Mouse (Mus musculus): ENCODE data around the gene Cacna1i. TPM values are rescaled to one million over a fixed set of nuclear protein-coding genes. Genes with fewer than 3 reads are reported as not detected.

Cacna1i gene
- polyA plus RNA-seq, 1 experiment from 2014 or later, result 0.95 TPM

DNA sequence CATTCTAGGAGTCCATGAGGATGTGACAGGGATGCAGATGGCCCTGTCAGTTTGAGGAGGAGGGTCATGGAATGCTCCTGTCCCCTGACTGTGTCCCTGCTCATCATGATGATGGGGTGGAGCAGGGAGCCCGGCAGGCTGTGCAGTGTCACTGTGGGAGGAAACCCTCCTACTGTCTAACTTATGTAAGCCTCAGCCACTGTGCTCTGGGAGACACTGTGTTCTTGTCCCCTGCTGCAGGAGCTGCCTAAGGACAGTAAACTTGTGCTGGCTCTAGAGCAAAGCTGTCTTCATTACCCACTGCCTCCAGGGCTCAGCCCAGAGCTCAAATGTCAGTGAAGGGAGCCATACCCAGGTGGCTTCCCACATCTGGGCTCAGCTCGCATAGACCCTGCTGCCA lies 131.1 kb downstream of the Cacna1i start:
- Histone ChIP-seq H3K4me1 (ENCODE audit: control insufficient read depth, insufficient read depth, low read length) (no peaks in the 10 kb centered on the region; the same call in 1 of the 2 replicates), H3K9me3 (ENCODE audit: control insufficient read depth, low read length) (no peaks in the 10 kb centered on the region), H3K27me3 (ENCODE audit: control insufficient read depth, insufficient read depth, low read length) (no peaks in the 10 kb centered on the region), H3K9ac (replicated peaks; ENCODE audit: low read depth, low read length) (no peak overlapping the region), H3K27ac (ENCODE audit: low read depth, low read length) (no peak overlapping the region), H3K36me3 (ENCODE audit: control insufficient read depth, insufficient read depth, low read length) (no peaks in the 10 kb centered on the region), H3K4me2 (ENCODE audit: low read depth, low read length) (no peak overlapping the region), H3K4me3 (ENCODE audit: low read depth, low read length) (no peak overlapping the region)
- WGBS, result 64% methylated on average over 2 of the region's 2 CpGs
- no peak for ATAC-seq (ENCODE audit: low read depth)

DNA sequence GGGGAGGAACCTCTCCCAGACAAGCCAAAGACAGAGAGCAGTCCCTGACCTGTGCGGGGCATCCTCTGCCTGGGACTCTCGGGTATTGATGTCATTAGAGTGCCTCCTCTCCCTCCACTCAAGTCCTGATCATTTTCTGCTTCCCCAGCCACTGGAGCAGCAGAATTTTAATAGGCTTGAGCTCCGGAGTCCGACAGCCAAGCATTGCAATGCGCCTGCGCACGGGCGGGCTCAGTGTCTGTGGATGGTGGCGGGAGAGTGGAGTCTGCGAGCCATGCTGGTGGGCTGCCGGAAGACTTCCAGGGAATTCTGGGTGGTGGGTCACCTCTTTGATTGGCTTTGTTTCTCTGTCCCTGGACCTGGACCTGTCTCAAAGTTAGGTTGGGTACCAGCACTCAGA lies 143.3 kb downstream of the Cacna1i start:
- Histone ChIP-seq H3K9me3 (ENCODE audit: control insufficient read depth, low read length) (no peaks in the 10 kb centered on the region), H3K27ac (ENCODE audit: low read depth, low read length) (no peak overlapping the region), H3K4me1 (ENCODE audit: control insufficient read depth, insufficient read depth, low read length) (no peaks in the 10 kb centered on the region; the same call in 1 of the 2 replicates), H3K9ac (replicated peaks; ENCODE audit: low read depth, low read length) (no peak overlapping the region), H3K4me2 (ENCODE audit: low read depth, low read length) (no peak overlapping the region), H3K27me3 (ENCODE audit: control insufficient read depth, insufficient read depth, low read length) (no peaks in the 10 kb centered on the region), H3K4me3 (ENCODE audit: low read depth, low read length) (no peak overlapping the region), H3K36me3 (ENCODE audit: control insufficient read depth, insufficient read depth, low read length) (no peaks in the 10 kb centered on the region)
- WGBS, result 74% methylated on average over 11 of the region's 11 CpGs
- no peak for ATAC-seq (ENCODE audit: low read depth)

DNA sequence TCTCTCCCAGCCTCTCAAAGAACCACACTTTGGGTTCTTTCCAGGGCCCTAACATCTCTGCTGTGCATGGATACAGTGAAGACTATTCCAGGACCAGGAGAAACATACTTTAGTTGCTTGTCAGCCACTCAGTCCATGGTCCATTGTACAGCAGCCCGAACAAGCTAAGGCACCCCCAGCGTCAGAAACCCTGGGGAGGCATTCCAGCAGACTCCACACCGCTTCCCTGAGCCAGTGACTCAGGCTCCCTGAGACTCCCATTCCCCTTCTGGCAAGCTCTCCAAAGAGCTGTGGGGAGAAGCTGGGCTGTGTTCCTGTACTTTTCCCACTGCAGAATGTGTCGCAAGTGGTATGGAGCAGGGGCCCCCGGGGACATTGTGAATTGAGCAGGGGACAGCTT lies 149.9 kb downstream of the Cacna1i start:
- no peak overlapping the region for H3K4me2 ChIP-seq (ENCODE audit: low read depth, low read length)
- no peak overlapping the region for H3K9ac ChIP-seq (replicated peaks; ENCODE audit: low read depth, low read length)
- no peak overlapping the region for H3K4me3 ChIP-seq (ENCODE audit: low read depth, low read length)
- no peak for ATAC-seq (ENCODE audit: low read depth)
- H3K36me3 ChIP-seq (ENCODE audit: control insufficient read depth, insufficient read depth, low read length), result no peaks in the 10 kb centered on the region
- H3K9me3 ChIP-seq (ENCODE audit: control insufficient read depth, low read length), result no peaks in the 10 kb centered on the region
- 83% methylated on average over 5 of the region's 5 CpGs for WGBS
- no peaks in the 10 kb centered on the region for H3K4me1 ChIP-seq (ENCODE audit: control insufficient read depth, insufficient read depth, low read length)
- H3K27me3 ChIP-seq (ENCODE audit: control insufficient read depth, insufficient read depth, low read length), result no peaks in the 10 kb centered on the region
- no peak overlapping the region for H3K27ac ChIP-seq (ENCODE audit: low read depth, low read length)

DNA sequence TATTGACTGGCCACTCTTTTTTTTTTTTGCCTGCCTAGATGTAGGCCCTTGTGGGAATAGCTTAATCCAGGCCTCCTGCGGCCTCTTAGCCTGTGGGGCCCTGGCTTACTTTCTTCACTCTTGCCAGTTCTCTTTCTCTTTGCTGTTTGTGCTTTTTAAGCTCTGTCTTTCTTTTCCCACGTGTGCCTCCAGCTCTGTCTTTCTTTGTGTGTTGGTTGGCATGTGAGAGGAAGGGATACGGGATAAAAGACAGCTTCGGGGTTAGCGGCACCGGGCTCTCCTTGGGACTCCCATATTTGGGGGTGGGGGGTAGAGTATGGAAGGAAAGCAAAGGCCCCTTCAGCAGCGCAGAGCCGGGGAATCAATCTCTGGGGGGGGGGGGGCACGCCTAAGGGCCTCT lies 151.0 kb downstream of the Cacna1i start:
- Histone ChIP-seq H3K36me3 (ENCODE audit: control insufficient read depth, insufficient read depth, low read length) (no peaks in the 10 kb centered on the region), H3K4me2 (ENCODE audit: low read depth, low read length) (no peak overlapping the region), H3K4me1 (ENCODE audit: control insufficient read depth, insufficient read depth, low read length) (no peaks in the 10 kb centered on the region), H3K4me3 (ENCODE audit: low read depth, low read length) (no peak overlapping the region), H3K9ac (replicated peaks; ENCODE audit: low read depth, low read length) (no peak overlapping the region), H3K27me3 (ENCODE audit: control insufficient read depth, insufficient read depth, low read length) (no peaks in the 10 kb centered on the region), H3K9me3 (ENCODE audit: control insufficient read depth, low read length) (no peaks in the 10 kb centered on the region), H3K27ac (ENCODE audit: low read depth, low read length) (no peak overlapping the region)
- no peak for ATAC-seq (ENCODE audit: low read depth)
- 84% methylated on average over 9 of the region's 9 CpGs for WGBS

DNA sequence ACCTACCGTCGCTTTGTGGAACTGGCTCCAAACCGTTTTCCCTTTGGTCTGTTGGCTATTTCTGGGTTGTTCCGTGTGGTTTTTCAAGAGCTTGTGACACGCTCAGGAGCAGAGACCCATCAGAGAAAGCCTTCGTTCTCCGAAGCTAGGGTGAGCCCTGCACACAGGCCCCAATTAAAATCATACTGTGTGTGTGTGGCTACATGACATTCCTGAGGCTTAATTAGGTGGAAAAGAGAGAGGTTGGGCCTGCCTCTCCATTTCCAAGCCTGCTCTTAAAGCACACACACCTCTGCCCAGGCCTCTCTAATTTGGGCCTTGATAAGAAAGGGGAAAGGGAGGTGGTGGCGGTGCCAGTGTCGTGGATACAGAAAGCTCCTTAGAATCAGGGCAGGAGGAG lies 151.4 kb downstream of the Cacna1i start:
- H3K27ac ChIP-seq (ENCODE audit: low read depth, low read length), result no peak overlapping the region
- H3K4me3 ChIP-seq (ENCODE audit: low read depth, low read length), result no peak overlapping the region
- H3K9me3 ChIP-seq (ENCODE audit: control insufficient read depth, low read length), result no peaks in the 10 kb centered on the region
- no peak for ATAC-seq (ENCODE audit: low read depth)
- H3K4me1 ChIP-seq (ENCODE audit: control insufficient read depth, insufficient read depth, low read length), result no peaks in the 10 kb centered on the region
- no peaks in the 10 kb centered on the region for H3K27me3 ChIP-seq (ENCODE audit: control insufficient read depth, insufficient read depth, low read length)
- H3K4me2 ChIP-seq (ENCODE audit: low read depth, low read length), result no peak overlapping the region
- WGBS, result 72% methylated on average over 9 of the region's 9 CpGs
- H3K9ac ChIP-seq (replicated peaks; ENCODE audit: low read depth, low read length), result no peak overlapping the region
- no peaks in the 10 kb centered on the region for H3K36me3 ChIP-seq (ENCODE audit: control insufficient read depth, insufficient read depth, low read length)

DNA sequence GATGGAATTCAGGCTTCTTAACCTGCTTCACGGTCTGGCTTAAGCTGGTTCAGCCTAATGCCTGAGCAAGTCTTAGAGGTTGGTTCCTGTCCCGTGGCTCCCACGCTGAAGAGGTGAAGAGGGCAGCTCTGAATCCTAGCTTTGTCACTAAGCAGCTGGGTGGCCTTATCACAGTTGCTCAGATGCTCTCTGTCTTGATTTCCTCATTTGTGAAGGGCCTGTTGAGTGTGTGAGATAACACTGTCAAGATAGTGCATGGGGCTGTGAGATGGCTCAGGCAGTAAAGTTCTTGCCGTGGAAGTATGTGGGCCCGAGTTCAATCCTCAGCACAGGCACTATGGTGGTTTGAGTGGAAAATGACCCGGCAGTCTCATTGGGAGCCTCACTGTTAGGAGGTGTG lies 153.2 kb downstream of the Cacna1i start:
- ATAC-seq (ENCODE audit: low read depth), result no peak
- H3K27ac ChIP-seq (ENCODE audit: low read depth, low read length), result no peak overlapping the region
- no peaks in the 10 kb centered on the region for H3K9me3 ChIP-seq (ENCODE audit: control insufficient read depth, low read length)
- no peak overlapping the region for H3K4me3 ChIP-seq (ENCODE audit: low read depth, low read length)
- no peaks in the 10 kb centered on the region for H3K4me1 ChIP-seq (ENCODE audit: control insufficient read depth, insufficient read depth, low read length)
- H3K4me2 ChIP-seq (ENCODE audit: low read depth, low read length), result no peak overlapping the region
- no peaks in the 10 kb centered on the region for H3K27me3 ChIP-seq (ENCODE audit: control insufficient read depth, insufficient read depth, low read length)
- WGBS, result 94% methylated on average over 6 of the region's 6 CpGs
- H3K9ac ChIP-seq (replicated peaks; ENCODE audit: low read depth, low read length), result no peak overlapping the region
- H3K36me3 ChIP-seq (ENCODE audit: control insufficient read depth, insufficient read depth, low read length), result no peaks in the 10 kb centered on the region

DNA sequence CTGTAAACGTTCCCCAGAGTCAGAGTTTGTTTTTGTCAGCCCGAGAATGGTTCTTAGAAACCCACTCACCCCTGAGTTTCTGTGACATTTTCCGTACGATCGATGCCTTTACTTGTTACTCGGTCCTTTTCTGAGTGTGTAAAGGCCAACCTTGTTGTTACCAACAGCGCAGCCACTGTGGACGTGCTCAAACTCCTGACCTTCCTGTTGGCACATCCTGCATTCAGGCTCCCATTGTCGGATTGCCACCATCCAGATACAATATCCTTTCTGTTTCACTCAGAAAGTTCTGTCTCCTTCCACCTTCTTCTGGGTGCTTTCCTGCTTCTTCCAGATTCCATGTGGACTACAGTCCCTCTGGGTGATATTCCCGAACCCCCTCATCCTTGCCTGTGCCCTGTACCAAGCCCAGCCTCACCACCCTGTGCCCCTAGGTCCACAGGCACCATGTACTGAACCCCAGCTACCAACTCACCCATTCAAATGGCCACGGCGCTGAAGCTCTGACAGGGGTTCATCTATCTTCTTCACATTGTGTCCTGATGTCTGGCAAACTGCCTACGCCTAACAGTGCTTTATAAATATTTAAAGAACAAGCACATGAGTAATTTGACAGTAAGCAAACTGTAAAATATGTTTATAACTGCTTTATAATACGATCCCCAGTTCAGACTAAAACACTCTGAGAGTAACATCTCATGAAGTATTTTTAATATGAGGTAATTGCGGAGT lies 159.1 kb downstream of the Cacna1i start:
- Histone ChIP-seq H3K27ac (ENCODE audit: low read depth, low read length) (no peak overlapping the region), H3K9ac (replicated peaks; ENCODE audit: low read depth, low read length) (no peak overlapping the region), H3K27me3 (ENCODE audit: control insufficient read depth, insufficient read depth, low read length) (no peaks in the 10 kb centered on the region), H3K4me2 (ENCODE audit: low read depth, low read length) (no peak overlapping the region), H3K4me1 (ENCODE audit: control insufficient read depth, insufficient read depth, low read length) (no peaks in the 10 kb centered on the region), H3K9me3 (ENCODE audit: control insufficient read depth, low read length) (no peaks in the 10 kb centered on the region), H3K4me3 (ENCODE audit: low read depth, low read length) (no peak overlapping the region), H3K36me3 (ENCODE audit: control insufficient read depth, insufficient read depth, low read length) (no peaks in the 10 kb centered on the region)
- ATAC-seq (ENCODE audit: low read depth), result no peak
- 75% methylated on average over 15 of the region's 15 CpGs for WGBS

Other genes with a start within 250 kb of the Cacna1i start
- 27.3 and 30.3 TPM in 2 replicates for gene Syngr1, start 195.9 kb upstream of the Cacna1i start, polyA plus RNA-seq (2014; fragmentation: Nextera tagmentation; extraction: Ambion mirVana)
- 633 and 702 TPM in 2 replicates for gene Rpl3, start 195.4 kb upstream of the Cacna1i start, polyA plus RNA-seq (2014; fragmentation: Nextera tagmentation; extraction: Ambion mirVana)
- gene Tab1, start 154.1 kb upstream of the Cacna1i start, polyA plus RNA-seq (2014; fragmentation: Nextera tagmentation; extraction: Ambion mirVana), result 30.1 and 36.6 TPM in 2 replicates
- gene Mgat3, start 113.5 kb upstream of the Cacna1i start, polyA plus RNA-seq (2014; fragmentation: Nextera tagmentation; extraction: Ambion mirVana), result 24.2 and 25.7 TPM in 2 replicates
- gene Mief1, start 53.2 kb upstream of the Cacna1i start, polyA plus RNA-seq (2014; fragmentation: Nextera tagmentation; extraction: Ambion mirVana), result 35.8 and 41.5 TPM in 2 replicates
- not detected in 2 replicates for gene AC140267.1, start 51.4 kb upstream of the Cacna1i start, polyA plus RNA-seq (2014; fragmentation: Nextera tagmentation; extraction: Ambion mirVana)
- 110 and 112 TPM in 2 replicates for gene Atf4, start 32.1 kb upstream of the Cacna1i start, polyA plus RNA-seq (2014; fragmentation: Nextera tagmentation; extraction: Ambion mirVana)
- 74.5 and 84.0 TPM in 2 replicates for gene Rps19bp1, start 22.9 kb upstream of the Cacna1i start, polyA plus RNA-seq (2014; fragmentation: Nextera tagmentation; extraction: Ambion mirVana)

Measured in neural tube, embryonic 14.5 days (tissue).